Mouse (Mus musculus) limb, embryonic 12.5 days (tissue): Measurements from ENCODE around the gene Plxnb1. TPM values are rescaled to one million over a fixed set of nuclear protein-coding genes. Genes with fewer than 3 reads are reported as not detected.
"Not testable (repeated sequence)": the region's sequence is repeated elsewhere in the genome, so short reads cannot be mapped to it uniquely, and the experiment has no call there.

ENCODE experiments used
- ATAC-seq: fragments of 200-750 bp; cut with Nextera tagmentation; 2 replicates; pipeline ENCODE4 v1.8.0; 2017; ENCODE audit warnings: low read depth, moderate TSS enrichment; ENCODE audit not compliant: insufficient number of reproducible peaks, insufficient read depth, low FRiP score, low TSS enrichment
- H3K27ac ChIP-seq: fragments of 300-500 bp; sonication (generic); 2 replicates; pipeline ENCODE4 v1.5.1; 2016; ENCODE audit warnings: mild to moderate bottlenecking, moderate library complexity
- H3K27me3 ChIP-seq: fragments of 300-500 bp; sonication (generic); 2 replicates; pipeline ENCODE4 v1.6.1; 2016; ENCODE audit warnings: mild to moderate bottlenecking, moderate library complexity
- H3K36me3 ChIP-seq: fragments of 300-500 bp; sonication (generic); 2 replicates; pipeline ENCODE4 v1.6.1; 2016; ENCODE audit warnings: mild to moderate bottlenecking, moderate library complexity
- H3K4me1 ChIP-seq: fragments of 300-500 bp; sonication (generic); replicated peaks from 2 replicates; pipeline ENCODE4 v1.6.1; 2016
- H3K4me2 ChIP-seq: fragments of 300-500 bp; sonication (generic); 2 replicates; pipeline ENCODE4 v1.6.1; 2016; ENCODE audit warnings: mild to moderate bottlenecking, moderate library complexity
- H3K4me3 ChIP-seq: fragments of 300-500 bp; sonication (generic); replicated peaks from 2 replicates; pipeline ENCODE4 v1.5.1; 2016; ENCODE audit warnings: mild to moderate bottlenecking
- H3K9ac ChIP-seq: fragments of 300-500 bp; sonication (generic); replicated peaks from 2 replicates; pipeline ENCODE4 v1.6.1; 2016; ENCODE audit warnings: mild to moderate bottlenecking, moderate library complexity
- H3K9me3 ChIP-seq: fragments of 300-500 bp; sonication (generic); 2 replicates; pipeline ENCODE4 v1.6.1; 2016; ENCODE audit warnings: mild to moderate bottlenecking, moderate library complexity
- WGBS: fragments of 180-500 bp; shearing (Covaris S2); methylation state at CpG from one replicate; pipeline ENCODE4 v1.1.7; 2016; 5-methylcytosine and 5-hydroxymethylcytosine counted together
- polyA plus RNA-seq: library from polyadenylated mRNA; unstranded; fragments of >200 nt; fragmentation: Nextera tagmentation; extraction: Ambion mirVana; gene quantifications from 2 replicates; pipeline ENCODE4 v1.2.1, GENCODE M21; 2016

Gene Plxnb1
- polyA plus RNA-seq, 1 experiment from 2014 or later: 22.2 TPM

GRCm38 (mm10) chr9:109119571-109119970 lies 24.4 kb downstream of the Plxnb1 start:
- H3K36me3 ChIP-seq: peaks cover 55% of the 10 kb centered on the region
- no peak overlapping the region for H3K4me2 ChIP-seq
- no peaks in the 10 kb centered on the region for H3K9me3 ChIP-seq
- WGBS: 93% methylated on average over 9 of the region's 9 CpGs
- no peak overlapping the region for H3K9ac ChIP-seq
- H3K27ac ChIP-seq: no peak overlapping the region
- 0 out of 2 replicates have a peak, but pooled peaks cover 5% of the 10 kb centered on the region for H3K4me1 ChIP-seq
- no peaks in the 10 kb centered on the region for H3K27me3 ChIP-seq
- ATAC-seq: no peak
- no peak overlapping the region for H3K4me3 ChIP-seq

- Histone ChIP-seq H3K4me1 (0 out of 2 replicates have a peak, but pooled peaks cover 5% of the 10 kb centered on the region), H3K9ac (no peak overlapping the region), H3K4me2 (no peak overlapping the region), H3K4me3 (no peak overlapping the region), H3K9me3 (no peaks in the 10 kb centered on the region), H3K27ac (0 out of 2 replicates have a peak overlapping the region, but pooled peaks have one; percentile 47), H3K36me3 (peaks cover 42% of the 10 kb centered on the region), H3K27me3 (no peaks in the 10 kb centered on the region)
- ATAC-seq: no peak
- WGBS: 84% methylated on average over 6 of the region's 6 CpGs
These were observed 25.8 kb downstream of the Plxnb1 start for GRCm38 (mm10) chr9:109120956-109121355.

GRCm38 (mm10) chr9:109122553-109123085 lies 27.4 kb downstream of the Plxnb1 start:
- H3K4me3 ChIP-seq: no peak overlapping the region
- no peak overlapping the region for H3K27ac ChIP-seq
- no peak overlapping the region for H3K9ac ChIP-seq
- H3K36me3 ChIP-seq: peaks cover 25% of the 10 kb centered on the region
- H3K4me1 ChIP-seq: 0 out of 2 replicates have a peak, but pooled peaks cover 5% of the 10 kb centered on the region
- H3K9me3 ChIP-seq: no peaks in the 10 kb centered on the region
- 48% methylated on average over 2 of the region's 2 CpGs for WGBS
- H3K27me3 ChIP-seq: no peaks in the 10 kb centered on the region
- no peak for ATAC-seq
- no peak overlapping the region for H3K4me2 ChIP-seq

- 43% methylated on average over 6 of the region's 6 CpGs for WGBS
- no peak overlapping the region for H3K9ac ChIP-seq
- H3K4me1 ChIP-seq: 0 out of 2 replicates have a peak, but pooled peaks cover 5% of the 10 kb centered on the region
- H3K9me3 ChIP-seq: no peaks in the 10 kb centered on the region
- H3K27ac ChIP-seq: no peak overlapping the region
- H3K4me3 ChIP-seq: no peak overlapping the region
- no peak; the same call in 1 of the 2 replicates for ATAC-seq
- peaks cover 18% of the 10 kb centered on the region for H3K36me3 ChIP-seq
- no peaks in the 10 kb centered on the region for H3K27me3 ChIP-seq
- H3K4me2 ChIP-seq: no peak overlapping the region
These were observed 28.1 kb downstream of the Plxnb1 start for GRCm38 (mm10) chr9:109123266-109123665.

- Histone ChIP-seq H3K9ac (no peak overlapping the region), H3K27ac (no peak overlapping the region), H3K36me3 (peaks cover 9% of the 10 kb centered on the region), H3K9me3 (no peaks in the 10 kb centered on the region), H3K4me2 (no peak overlapping the region), H3K4me1 (0 out of 2 replicates have a peak, but pooled peaks cover 5% of the 10 kb centered on the region), H3K4me3 (no peak overlapping the region), H3K27me3 (no peaks in the 10 kb centered on the region)
- no peak for ATAC-seq
- 90% methylated on average over 3 of the region's 3 CpGs for WGBS
These were observed 29.0 kb downstream of the Plxnb1 start for GRCm38 (mm10) chr9:109124164-109124563.

- H3K27ac ChIP-seq: no peak overlapping the region
- H3K4me1 ChIP-seq: 0 out of 2 replicates have a peak, but pooled peaks cover 5% of the 10 kb centered on the region
- no peak overlapping the region for H3K9ac ChIP-seq
- H3K9me3 ChIP-seq: no peaks in the 10 kb centered on the region
- no peak overlapping the region for H3K4me2 ChIP-seq
- no peak overlapping the region for H3K4me3 ChIP-seq
- H3K27me3 ChIP-seq: no peaks in the 10 kb centered on the region
- ATAC-seq: no peak
- 83% methylated on average over 2 of the region's 2 CpGs for WGBS
- H3K36me3 ChIP-seq: 0 out of 2 replicates have a peak, but pooled peaks cover 3% of the 10 kb centered on the region
These were observed 29.9 kb downstream of the Plxnb1 start for GRCm38 (mm10) chr9:109125043-109125442.

- no peaks in the 10 kb centered on the region for H3K9me3 ChIP-seq
- no peak for ATAC-seq
- H3K4me3 ChIP-seq: no peak overlapping the region
- H3K36me3 ChIP-seq: 0 out of 2 replicates have a peak, but pooled peaks cover 2% of the 10 kb centered on the region
- H3K4me1 ChIP-seq: 0 out of 2 replicates have a peak, but pooled peaks cover 5% of the 10 kb centered on the region
- WGBS: 73% methylated on average over 3 of the region's 3 CpGs
- no peak overlapping the region for H3K27ac ChIP-seq
- no peak overlapping the region for H3K9ac ChIP-seq
- H3K4me2 ChIP-seq: no peak overlapping the region
- no peaks in the 10 kb centered on the region for H3K27me3 ChIP-seq
These were observed 30.3 kb downstream of the Plxnb1 start for GRCm38 (mm10) chr9:109125481-109125880.

GRCm38 (mm10) chr9:109127076-109127475 lies 31.9 kb downstream of the Plxnb1 start:
- 83% methylated on average over 4 of the region's 4 CpGs for WGBS
- no peak overlapping the region for H3K4me3 ChIP-seq
- no peaks in the 10 kb centered on the region for H3K9me3 ChIP-seq
- H3K4me1 ChIP-seq: 0 out of 2 replicates have a peak, but pooled peaks cover 5% of the 10 kb centered on the region
- ATAC-seq: no peak
- no peaks in the 10 kb centered on the region for H3K36me3 ChIP-seq
- no peaks in the 10 kb centered on the region for H3K27me3 ChIP-seq
- H3K27ac ChIP-seq: no peak overlapping the region
- H3K9ac ChIP-seq: no peak overlapping the region
- no peak overlapping the region for H3K4me2 ChIP-seq

- Histone ChIP-seq H3K9ac (no peak overlapping the region), H3K27me3 (no peaks in the 10 kb centered on the region), H3K9me3 (no peaks in the 10 kb centered on the region), H3K4me1 (0 out of 2 replicates have a peak, but pooled peaks cover 4% of the 10 kb centered on the region), H3K4me3 (no peak overlapping the region), H3K4me2 (no peak overlapping the region), H3K36me3 (no peaks in the 10 kb centered on the region), H3K27ac (no peak overlapping the region)
- ATAC-seq: no peak
- 67% methylated on average over 3 of the region's 3 CpGs for WGBS
These were observed 33.0 kb downstream of the Plxnb1 start for GRCm38 (mm10) chr9:109128211-109128610.

GRCm38 (mm10) chr9:109130076-109130475 lies 34.9 kb downstream of the Plxnb1 start:
- no peak overlapping the region for H3K9ac ChIP-seq
- no peak for ATAC-seq
- H3K4me2 ChIP-seq: no peak overlapping the region
- H3K27ac ChIP-seq: no peak overlapping the region
- no peaks in the 10 kb centered on the region for H3K27me3 ChIP-seq
- no peaks in the 10 kb centered on the region for H3K4me1 ChIP-seq
- H3K4me3 ChIP-seq: no peak overlapping the region
- H3K9me3 ChIP-seq: no peaks in the 10 kb centered on the region
- no peaks in the 10 kb centered on the region for H3K36me3 ChIP-seq
- WGBS: 86% methylated on average over 5 of the region's 5 CpGs

- not testable (repeated sequence) for H3K36me3 ChIP-seq, H3K4me2 ChIP-seq, H3K4me3 ChIP-seq, H3K9me3 ChIP-seq, H3K9ac ChIP-seq, H3K4me1 ChIP-seq, H3K27ac ChIP-seq, H3K27me3 ChIP-seq, ATAC-seq
- WGBS: 64% methylated on average over 4 of the region's 4 CpGs
These were observed 45.2 kb downstream of the Plxnb1 start for GRCm38 (mm10) chr9:109140414-109140813.

- WGBS: 73% methylated on average over 3 of the region's 3 CpGs
- no peak within 1 kb of the TSS for H3K9ac ChIP-seq
- no peaks in the 10 kb centered on the region for H3K4me1 ChIP-seq
- H3K9me3 ChIP-seq: no peaks in the 10 kb centered on the region
- H3K4me2 ChIP-seq: no peak within 1 kb of the TSS
- ATAC-seq: no peak
- H3K27ac ChIP-seq: no peak within 1 kb of the TSS
- H3K27me3 ChIP-seq: no peaks in the 10 kb centered on the region
- no peaks in the 10 kb centered on the region for H3K36me3 ChIP-seq
- H3K4me3 ChIP-seq: no peak within 1 kb of the TSS
These were observed 66.8 kb downstream of the Plxnb1 start, which contains the start of gene Fbxw21 for GRCm38 (mm10) chr9:109161941-109162340. Gene Fbxw21, minus strand, starts transcription at chr9:109162041.
